Mouse (Mus musculus): Measurements from ENCODE around the gene Nrd1. TPM values are rescaled to one million over a fixed set of nuclear protein-coding genes. Genes with fewer than 3 reads are reported as not detected.

Gene Nrd1
- polyA plus RNA-seq, 1 experiment, result 28.4 TPM

DNA sequence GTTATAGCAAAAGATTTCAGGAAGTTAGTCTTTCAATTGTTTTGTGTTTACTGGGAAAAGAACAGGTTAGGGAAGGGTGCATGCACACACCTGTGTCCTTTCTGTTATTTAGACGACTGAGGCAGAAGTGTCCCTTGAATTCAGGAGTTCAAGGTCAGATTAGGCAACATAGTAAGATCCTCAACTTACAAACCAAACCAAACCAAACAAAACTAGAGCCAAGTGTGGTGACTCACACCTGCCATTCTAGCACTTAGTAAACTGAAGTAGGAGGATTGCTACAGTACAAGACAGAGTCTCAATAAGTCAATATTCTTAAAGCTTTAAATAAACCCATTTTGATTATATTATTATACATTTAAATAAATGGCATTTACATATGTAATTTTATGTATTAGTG is 21.5 kb downstream of the Nrd1 start:
- WGBS, result 33% methylated on average over 1 of the region's 1 CpGs
- DNase-seq (ENCODE audit: low read depth, low spot score), result no peak

DNA sequence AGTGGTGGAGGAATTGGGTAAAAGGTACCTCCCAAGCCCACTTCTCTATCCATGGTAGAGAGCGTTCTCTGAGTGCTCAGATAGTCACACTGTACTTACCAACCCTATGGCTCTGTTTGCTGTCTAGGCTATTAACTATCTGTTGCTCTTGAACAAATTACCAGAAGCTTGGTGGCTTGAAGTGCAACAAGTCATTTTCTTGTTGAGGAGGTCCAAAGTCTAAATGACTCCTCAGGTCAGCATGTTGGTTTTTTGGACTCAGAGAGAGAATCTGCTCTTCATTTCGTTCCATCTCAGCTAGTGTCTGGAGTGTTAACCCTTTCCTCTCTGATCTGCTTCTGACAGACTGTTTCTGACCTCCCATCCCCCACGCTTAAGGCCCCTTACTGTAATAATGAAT is 24.6 kb downstream of the Nrd1 start:
- WGBS, result 67% methylated on average over 3 of the region's 3 CpGs
- DNase-seq (ENCODE audit: low read depth, low spot score), result no peak

DNA sequence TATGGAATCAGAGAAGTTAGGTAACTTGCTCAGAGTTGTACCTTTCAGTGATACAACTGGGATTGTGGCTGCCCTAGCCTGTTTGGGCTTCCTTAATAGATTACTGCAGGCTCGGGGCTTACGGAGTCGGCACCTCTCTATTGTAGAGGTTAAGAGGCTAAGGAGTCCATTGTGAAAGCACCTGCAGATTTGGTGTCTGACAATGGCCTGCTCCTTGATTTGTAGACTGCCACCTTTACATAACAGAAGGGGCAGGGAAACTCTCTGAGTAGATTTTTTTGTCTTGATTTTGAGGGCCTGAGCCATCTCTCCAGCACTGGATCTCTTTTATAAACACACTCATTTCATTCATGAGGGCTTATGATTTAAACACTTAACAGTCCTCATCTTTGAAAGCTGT is 26.1 kb downstream of the Nrd1 start:
- DNase-seq (ENCODE audit: low read depth, low spot score), result no peak
- 90% methylated on average over 3 of the region's 3 CpGs for WGBS

DNA sequence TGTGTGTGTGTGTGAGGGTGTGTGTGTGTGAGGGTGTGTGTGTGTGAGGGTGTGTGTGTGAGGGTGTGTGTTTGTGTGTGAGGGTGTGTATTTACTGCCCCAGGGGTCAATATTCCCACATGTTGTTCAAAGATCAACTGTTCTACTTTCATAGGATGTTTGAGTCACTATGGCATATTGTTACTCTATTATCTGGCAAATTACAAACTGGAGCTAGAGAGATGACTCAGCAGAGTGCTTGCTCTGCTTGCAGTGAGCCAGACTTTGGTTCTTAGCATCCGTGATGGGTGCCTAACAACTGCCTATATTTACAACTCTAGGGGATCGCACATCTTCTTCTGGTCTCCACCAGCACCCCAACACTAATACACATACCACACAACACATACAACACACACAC is 29.4 kb downstream of the Nrd1 start:
- 72% methylated on average over 2 of the region's 2 CpGs for WGBS

DNA sequence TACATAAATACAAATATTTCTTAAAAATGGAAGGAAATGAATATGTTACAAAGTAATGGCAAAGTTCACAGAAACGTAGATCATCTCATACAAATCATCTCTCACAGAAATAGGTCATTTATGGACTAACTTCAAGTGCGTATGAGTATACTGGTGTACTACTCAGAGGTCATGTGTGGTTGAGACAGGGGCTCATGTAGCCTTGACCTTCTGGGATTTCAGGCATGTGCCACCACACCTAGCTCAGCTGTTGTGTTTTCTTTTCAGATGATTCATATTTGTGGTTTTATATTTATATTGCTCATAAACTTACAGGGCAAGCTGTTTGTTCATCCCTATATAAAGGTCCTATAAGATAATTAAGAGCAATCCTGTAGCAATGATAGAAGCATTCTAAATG is 29.8 kb downstream of the Nrd1 start:
- DNase-seq (ENCODE audit: low read depth, low spot score), result peak; percentile 28
- 85% methylated on average over 2 of the region's 2 CpGs for WGBS

More for the DNA sequence above, 29.4 kb downstream of the Nrd1 start:
- DNase-seq (ENCODE audit: low read depth, low spot score), result no peak

DNA sequence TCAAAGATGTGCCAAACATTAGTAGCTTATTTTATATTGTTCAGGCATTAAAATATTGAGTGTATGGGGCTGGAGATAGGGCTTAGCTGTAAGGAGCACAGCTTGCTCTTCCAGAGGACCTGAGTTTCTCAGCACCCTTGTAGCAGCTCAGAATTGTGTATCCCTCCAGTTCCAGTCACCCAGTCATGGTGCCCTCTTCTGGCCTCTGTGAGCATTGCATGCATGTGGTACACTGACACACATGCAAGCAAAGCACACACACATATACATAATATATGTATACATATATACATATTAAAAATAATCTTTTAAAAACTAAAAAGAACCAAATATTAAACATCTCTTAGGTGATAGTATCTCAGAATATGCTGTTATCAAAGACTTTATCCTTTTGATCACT is 35.9 kb downstream of the Nrd1 start:
- no peak for DNase-seq (ENCODE audit: low read depth, low spot score)

DNA sequence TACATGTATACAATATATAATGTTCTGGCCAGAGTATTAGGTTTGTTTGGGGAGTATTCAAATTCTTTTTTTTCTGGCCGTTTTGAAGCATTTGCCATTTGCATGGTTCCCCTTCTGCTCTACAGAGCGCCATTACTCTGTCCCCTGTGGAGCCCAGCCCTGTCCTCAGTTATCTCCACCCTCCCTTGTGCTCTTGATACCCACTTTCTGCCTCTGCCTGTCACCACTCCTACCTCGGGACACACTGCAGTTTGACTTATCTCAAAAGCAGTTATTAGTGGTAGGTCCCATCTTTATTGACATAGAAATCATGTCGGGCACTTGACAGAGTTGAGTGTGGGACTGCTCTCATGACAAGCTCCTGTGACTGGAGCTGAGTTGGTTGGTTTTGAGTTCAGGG is 42.3 kb downstream of the Nrd1 start:
- no peak for DNase-seq (ENCODE audit: low read depth, low spot score)
- 82% methylated on average over 4 of the region's 4 CpGs for WGBS

DNA sequence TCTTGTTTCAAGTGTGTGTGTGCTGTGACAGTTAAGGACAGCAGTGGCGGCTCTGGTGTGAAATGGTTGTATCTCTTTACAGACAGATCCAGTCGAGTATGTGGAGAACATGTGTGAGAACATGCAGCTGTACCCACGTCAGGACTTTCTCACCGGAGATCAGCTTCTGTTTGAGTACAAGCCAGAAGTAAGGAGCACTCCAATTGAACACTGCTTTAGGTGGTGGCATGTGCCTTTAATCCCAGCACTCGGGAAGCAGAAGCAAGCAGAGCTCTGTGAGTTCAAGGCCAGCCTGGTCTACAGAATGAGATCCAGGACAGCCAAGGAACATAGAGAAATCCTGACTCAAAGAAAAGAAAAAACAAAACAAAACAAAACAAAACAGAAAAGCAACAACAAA is 42.8 kb downstream of the Nrd1 start:
- 73% methylated on average over 5 of the region's 5 CpGs for whole genome bisulfite sequencing

DNA sequence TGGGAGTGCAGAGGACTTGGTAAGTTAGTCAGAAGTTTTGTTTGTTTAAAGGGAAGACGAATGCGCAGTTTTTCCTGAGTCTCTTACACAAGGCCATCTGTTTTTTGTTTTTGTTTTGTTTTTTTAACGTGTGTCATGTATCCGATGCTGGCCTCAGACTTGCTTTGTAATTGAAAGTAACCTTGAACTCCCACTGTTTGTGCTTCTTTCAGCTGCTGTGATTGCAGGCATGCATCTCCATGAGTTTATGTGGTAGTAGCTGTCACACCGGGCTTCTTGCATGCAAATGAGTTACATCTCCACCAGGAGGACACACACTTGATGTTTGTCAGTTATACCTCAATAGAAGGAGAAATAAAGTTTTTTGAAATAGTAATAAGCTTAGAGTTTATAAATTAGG is 43.3 kb downstream of the Nrd1 start:
- WGBS, result 78% methylated on average over 5 of the region's 5 CpGs

More for the DNA sequence above, 42.8 kb downstream of the Nrd1 start:
- no peak for DNase-seq (ENCODE audit: low read depth, low spot score)

DNA sequence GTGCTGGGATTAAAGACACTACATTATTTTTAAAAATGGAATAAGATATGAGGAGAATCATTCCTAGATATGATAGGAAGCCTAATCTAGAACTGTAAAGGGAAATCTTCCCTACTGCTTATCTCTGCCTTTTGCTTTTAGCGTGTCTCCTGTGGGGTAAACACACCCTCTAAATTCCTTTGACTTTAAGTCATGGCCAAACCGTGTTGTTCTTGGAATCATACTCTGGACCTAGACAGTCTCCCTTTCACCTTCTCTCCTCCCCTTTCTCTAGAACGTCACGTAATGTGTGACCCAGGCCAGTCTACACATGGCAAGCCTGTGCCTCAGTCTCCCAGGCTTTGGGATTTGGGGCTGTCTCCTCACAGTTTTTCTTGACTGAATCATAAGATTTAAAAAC is 47.8 kb downstream of the Nrd1 start:
- DNase-seq (ENCODE audit: low read depth, low spot score), result no peak
- 65% methylated on average over 4 of the region's 4 CpGs for WGBS

More for the DNA sequence above, 43.3 kb downstream of the Nrd1 start:
- DNase-seq (ENCODE audit: low read depth, low spot score), result no peak

DNA sequence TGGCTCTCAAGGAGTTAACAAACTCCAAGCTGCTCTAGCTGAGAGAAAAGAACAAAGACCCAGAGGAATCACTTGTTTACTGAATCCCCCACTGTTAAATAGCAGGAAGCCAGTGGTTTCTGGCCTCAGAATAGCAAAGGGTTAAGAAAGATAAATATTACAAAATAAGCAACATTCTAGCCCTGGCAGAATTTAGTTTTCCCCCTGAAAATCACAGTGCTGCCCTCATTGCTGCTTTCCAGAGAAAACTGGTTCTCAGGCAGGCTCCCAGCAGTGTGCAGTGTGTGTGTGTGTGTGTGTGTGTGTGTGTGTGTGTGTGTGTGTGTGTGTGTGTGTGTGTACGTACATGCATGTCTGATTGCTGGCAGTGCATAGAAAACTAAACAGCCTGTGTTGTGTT is 51.8 kb downstream of the Nrd1 start:
- DNase-seq (ENCODE audit: low read depth, low spot score), result no peak
- WGBS, result 71% methylated on average over 1 of the region's 1 CpGs

DNA sequence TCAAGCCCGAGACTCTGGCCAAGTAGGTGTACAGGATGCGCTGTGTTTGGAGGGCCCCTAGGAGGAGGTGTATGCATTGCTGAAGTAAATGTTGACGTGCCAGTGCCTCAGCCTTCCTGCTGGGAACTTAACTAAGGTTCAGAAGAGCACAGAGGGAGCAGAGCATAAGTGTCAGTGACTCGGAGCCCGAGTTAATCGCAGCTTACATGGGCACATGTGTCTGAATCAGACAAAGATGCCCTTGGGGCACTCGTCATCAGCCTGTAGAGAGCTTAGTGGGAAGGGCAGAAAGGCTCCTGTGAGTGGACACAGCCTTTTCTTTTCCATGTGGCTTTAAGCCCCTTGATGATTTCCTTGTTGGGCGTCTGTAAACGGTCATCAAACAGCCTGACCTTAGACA is 53.5 kb downstream of the Nrd1 start:
- DNase-seq (ENCODE audit: low read depth, low spot score), result no peak
- 92% methylated on average over 9 of the region's 9 CpGs for WGBS

DNA sequence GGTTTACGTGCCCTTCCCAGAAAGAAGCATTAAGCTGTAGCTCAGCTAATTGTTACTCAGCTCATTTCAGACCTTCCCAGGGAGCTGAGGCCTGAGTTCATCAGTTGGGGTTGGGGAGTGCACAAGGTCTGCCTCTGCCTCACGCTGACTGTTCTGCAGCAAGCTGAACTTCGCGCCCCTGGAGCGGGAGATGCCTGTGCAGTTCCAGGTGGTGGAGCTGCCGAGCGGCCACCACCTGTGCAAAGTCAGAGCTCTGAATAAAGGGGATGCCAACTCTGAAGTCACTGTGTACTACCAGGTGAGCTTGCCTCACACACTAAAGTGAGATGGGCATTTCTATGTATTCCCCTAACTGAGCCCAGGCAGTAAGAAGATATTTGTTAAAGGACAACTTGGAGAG is 55.9 kb downstream of the Nrd1 start:
- DNase-seq (ENCODE audit: low read depth, low spot score), result no peak
- 83% methylated on average over 7 of the region's 7 CpGs for WGBS

DNA sequence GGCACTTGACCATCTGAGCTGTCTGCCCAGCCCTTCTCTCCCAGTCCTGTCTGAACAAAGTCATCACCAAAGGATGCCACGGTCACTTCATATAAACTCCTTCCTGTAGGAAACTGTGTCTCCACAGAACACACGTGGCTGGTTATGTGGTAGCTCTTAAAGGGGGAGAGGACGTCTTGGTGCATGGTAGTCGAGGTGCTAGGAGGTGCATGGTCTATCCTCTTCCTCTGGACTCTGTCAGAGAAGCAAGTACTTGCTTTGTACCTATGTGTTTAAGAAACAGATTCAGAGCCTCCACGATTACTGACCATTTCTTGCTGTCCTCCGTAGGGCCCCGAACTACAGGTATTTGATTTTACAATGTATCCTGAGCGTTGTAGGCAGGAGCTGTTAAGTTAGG is 57.2 kb downstream of the Nrd1 start:
- DNase-seq (ENCODE audit: low read depth, low spot score), result no peak
- WGBS, result 91% methylated on average over 8 of the region's 8 CpGs

DNA sequence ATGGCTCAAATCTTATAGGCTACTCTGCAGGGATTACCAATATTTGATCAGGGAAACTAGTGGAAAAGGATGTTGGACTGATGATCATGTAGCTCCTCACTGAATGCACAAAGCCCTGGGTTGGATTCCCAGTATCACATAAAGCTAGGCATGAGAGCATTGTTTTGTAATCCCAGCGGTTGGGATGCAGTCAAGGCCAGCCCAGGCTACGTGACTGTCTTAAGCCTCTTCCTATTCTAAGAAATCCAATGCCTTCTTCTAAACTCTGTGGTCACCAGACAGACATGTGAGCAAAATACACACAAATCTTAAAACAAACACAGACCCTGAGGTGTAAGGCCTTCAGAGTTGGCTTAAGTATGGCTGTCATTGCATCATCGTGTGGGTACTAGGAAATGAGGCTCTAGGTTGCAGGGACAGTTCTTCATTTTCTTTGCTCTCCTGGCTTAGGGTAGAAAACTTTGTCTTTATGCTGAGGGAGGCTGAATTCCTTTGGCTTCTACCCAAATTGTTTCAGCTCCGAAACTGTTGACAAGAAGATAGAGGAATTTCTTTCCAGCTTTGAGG is 58.9 kb downstream of the Nrd1 start:
- no peak for DNase-seq (ENCODE audit: low read depth, low spot score)
- 77% methylated on average over 4 of the region's 4 CpGs for WGBS

DNA sequence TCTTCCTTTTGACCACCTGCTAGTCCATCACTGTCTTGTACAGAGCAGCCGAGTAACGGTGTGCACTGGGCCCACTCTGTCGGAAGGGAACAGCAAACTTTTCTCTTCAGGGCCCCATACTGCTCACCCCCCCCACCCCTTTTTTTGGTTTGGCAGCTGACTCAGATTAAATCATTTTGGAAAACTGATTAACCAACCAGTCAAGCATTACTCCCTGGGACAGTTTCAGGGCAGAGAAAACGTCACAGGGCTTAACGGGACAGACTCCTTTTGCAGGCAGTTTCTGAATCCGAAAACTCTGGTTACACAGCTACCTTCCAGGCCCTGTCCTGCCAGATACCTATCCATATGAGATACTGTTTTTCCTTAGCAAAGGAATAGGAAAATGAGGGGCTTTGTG is 64.5 kb downstream of the Nrd1 start:
- WGBS, result 80% methylated on average over 6 of the region's 6 CpGs

DNA sequence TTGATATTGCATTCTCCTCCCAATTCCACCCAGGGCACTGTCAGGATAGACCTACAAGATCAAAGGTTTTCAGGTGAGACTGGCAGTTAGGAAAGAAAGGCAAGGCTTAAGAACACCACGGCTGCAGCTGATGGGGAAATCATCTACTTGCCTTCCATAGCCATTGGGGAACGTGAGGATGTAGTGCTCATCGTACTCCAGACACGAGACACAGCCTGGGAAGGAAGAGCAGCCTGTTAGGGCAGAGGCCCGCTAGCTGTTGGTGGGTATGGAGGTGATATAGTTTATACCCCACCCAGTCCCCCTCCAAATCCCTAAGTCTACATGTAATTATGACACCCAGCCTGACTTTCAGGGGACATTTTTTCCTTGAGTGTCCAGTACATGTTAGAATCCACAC is 65.3 kb downstream of the Nrd1 start:
- no peak for DNase-seq (ENCODE audit: low read depth, low spot score)
- 93% methylated on average over 5 of the region's 5 CpGs for WGBS

More for the DNA sequence above, 64.5 kb downstream of the Nrd1 start:
- DNase-seq (ENCODE audit: low read depth, low spot score), result no peak

DNA sequence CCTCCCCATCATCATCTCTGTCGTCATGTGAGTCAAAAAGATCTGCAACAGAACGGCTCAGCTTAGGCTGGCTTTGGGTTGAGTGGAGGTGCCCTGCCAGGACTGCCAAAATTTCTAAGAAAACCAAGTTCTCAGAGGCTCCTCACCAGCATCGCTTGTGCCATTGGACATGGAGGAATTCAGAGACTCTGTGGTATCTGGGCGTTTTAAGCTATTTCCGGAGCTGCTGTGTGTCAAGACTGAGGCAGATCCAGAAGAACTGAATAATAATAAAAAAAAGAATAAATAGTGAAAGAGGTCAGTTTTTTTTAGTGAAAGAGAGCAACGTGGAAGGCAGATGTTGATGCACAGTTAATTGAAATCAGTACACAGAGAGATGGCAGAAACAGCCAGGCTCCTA is 72.4 kb downstream of the Nrd1 start:
- DNase-seq (ENCODE audit: low read depth, low spot score), result no peak
- 85% methylated on average over 6 of the region's 6 CpGs for WGBS

DNA sequence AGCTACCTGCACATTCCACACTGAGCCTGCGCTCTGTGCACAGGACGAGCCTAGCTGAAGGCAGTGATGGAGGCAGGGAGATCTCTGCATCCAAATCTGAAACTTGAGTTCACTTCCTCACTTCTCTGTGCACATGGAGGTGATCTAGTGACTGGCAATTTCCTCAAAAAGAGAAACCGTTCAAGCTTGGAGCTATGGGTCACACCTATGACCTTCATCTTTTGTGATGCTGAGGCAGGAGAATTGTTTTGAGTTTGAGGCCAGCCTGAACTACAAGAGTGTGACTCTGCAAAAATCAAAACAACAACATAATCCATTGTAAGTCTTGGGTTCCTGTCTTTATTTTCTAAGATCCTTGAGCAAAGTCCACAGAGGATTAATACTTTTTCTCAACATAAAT is 72.8 kb downstream of the Nrd1 start:
- no peak for DNase-seq (ENCODE audit: low read depth, low spot score)
- 87% methylated on average over 3 of the region's 3 CpGs for WGBS

DNA sequence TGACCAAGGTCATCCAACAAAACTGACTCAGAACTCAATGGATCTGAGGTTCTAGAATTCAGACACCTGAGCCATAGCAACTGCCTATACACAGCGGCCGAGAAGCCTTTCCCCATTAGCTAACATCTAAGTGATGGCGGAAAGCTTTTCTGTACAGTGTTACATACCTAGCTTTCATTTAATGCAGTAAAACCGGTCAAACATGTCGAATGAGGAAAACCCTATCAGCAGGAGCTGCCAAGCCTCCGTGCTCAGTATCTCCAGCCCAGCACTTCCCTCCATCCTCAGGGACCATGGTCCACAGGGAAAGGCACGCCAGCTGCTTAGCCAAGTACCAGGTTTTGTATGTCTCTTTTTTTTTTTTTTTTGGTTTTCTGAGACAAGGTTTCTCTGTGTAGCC is 78.5 kb downstream of the Nrd1 start:
- 65% methylated on average over 7 of the region's 7 CpGs for WGBS

DNA sequence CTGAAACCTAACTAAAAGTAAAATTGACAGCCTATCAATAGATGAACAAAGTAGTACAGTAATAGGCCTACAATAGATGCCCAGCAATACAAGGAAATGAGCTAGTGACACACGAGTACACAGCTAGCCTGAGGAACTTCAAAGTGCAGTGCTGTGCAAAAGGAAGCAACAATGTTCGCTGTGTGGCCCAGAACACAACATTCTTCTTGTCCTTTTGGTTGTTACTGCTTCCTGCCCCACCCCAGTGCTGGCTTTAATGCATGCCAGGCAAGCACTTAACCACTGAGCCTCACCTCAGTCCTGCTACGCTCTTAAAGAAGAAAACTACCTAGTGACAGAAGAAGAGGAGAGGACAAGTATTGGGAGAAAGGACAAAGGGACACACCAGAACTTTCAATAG is 79.2 kb downstream of the Nrd1 start:
- peak; percentile 14 for DNase-seq (ENCODE audit: low read depth, low spot score)
- WGBS, result 24% methylated on average over 3 of the region's 3 CpGs

More for the DNA sequence above, 78.5 kb downstream of the Nrd1 start:
- DNase-seq (ENCODE audit: low read depth, low spot score), result no peak

DNA sequence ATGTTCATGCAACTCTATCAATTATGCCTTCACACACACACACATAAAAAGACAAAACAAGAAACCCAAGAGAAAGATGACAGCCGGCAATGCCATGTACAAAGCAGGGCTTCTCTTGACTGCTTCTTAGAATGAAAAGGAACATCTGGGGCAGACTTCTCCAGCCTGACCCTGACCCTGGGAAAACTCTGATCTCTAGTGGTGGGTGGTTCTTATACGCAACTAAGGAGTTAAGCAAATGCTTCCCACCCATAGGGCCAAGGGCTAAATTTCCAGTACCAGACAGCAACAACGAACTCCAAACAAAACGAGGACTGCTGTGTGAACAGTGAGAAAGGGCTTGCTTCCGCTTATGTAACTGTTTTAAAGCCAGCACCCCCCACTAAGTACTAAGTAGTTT is 79.7 kb downstream of the Nrd1 start:
- DNase-seq (ENCODE audit: low read depth, low spot score), result no peak
- 59% methylated on average over 5 of the region's 5 CpGs for WGBS

All from large intestine, adult 2 months (tissue).